Mouse (Mus musculus) CH12.LX (cell line): ENCODE measurements at regions not wholly inside any gene's neighbourhood (a gene's known extent, or its start where the extent isn't known, plus 50 kb on each side); places are given as distances from the start of the nearest gene placed in this dataset.

Experiments
- DNase-seq: peaks from one replicate; pipeline ENCODE4 v3.0.0-alpha.2; 2013; ENCODE audit errors: extremely low read depth
- H3K27ac ChIP-seq: 2 replicates; pipeline ENCODE4 v1.5.1; 2012; ENCODE audit warnings: low read depth, mild to moderate bottlenecking, control low read depth, moderate library complexity; ENCODE audit not compliant: insufficient read depth
- H3K27me3 ChIP-seq: replicated peaks from 2 replicates; pipeline ENCODE3; 2012; ENCODE audit warnings: inconsistent platforms
- H3K36me3 ChIP-seq, 2 experiments: replicated peaks in 1 of 2; 2 replicates each; pipeline versions ENCODE3 to v1.6.1; 2012; ENCODE audit warnings: inconsistent platforms in 1 of 2, low read length in 1 of 2, mild to moderate bottlenecking in 1 of 2, mixed read lengths in 1 of 2, moderate library complexity in 1 of 2; ENCODE audit not compliant: control insufficient read depth in 1 of 2, insufficient read depth in 1 of 2
- H3K4me1 ChIP-seq, 2 experiments: 2 replicates each; pipeline ENCODE4 v1.6.1; 2012; ENCODE audit warnings: inconsistent platforms in 1 of 2, moderate library complexity in 1 of 2; ENCODE audit not compliant: insufficient read depth in 2 of 2, control insufficient read depth in 1 of 2
- H3K4me2 ChIP-seq: 2 replicates; pipeline ENCODE4 v1.6.1; 2012; ENCODE audit warnings: low read depth, mild to moderate bottlenecking, control low read depth; ENCODE audit not compliant: poor library complexity, insufficient read depth, severe bottlenecking
- H3K4me3 ChIP-seq, 3 experiments: fragments of 150-350 bp in 1 of 3; sonication (generic) in 1 of 3; replicated peaks in 1 of 3; 2 replicates each; pipeline versions ENCODE3 to v1.5.1; 2011 to 2012; ENCODE audit warnings: low read depth in 2 of 3, low read length in 2 of 3, mild to moderate bottlenecking in 2 of 3, moderate library complexity in 2 of 3, control low read depth in 1 of 3, improper control_type of control experiment in 1 of 3, inconsistent platforms in 1 of 3, mixed read lengths in 1 of 3; ENCODE audit not compliant: poor library complexity in 1 of 3
- H3K79me2 ChIP-seq: replicated peaks from 2 replicates; pipeline ENCODE4 v1.6.1; 2012; ENCODE audit warnings: mild to moderate bottlenecking, moderate library complexity; ENCODE audit not compliant: control insufficient read depth, poor library complexity, insufficient read depth, severe bottlenecking; ENCODE audit errors: extremely low read depth
- H3K9ac ChIP-seq: 2 replicates; pipeline ENCODE4 v1.6.1; 2012; ENCODE audit warnings: low read depth, mild to moderate bottlenecking, control low read depth, moderate library complexity; ENCODE audit not compliant: insufficient read depth
- H3K9me3 ChIP-seq: replicated peaks from 2 replicates; pipeline ENCODE3; 2012; ENCODE audit warnings: low read length, inconsistent platforms, mixed read lengths
- ETS1 ChIP-seq: conservative IDR thresholded peaks from 2 replicates; pipeline ENCODE4 v1.6.1; 2012; ENCODE audit warnings: low read depth, mild to moderate bottlenecking, inconsistent platforms, low read length, improper control_type of control experiment, moderate library complexity
- GABPA ChIP-seq: IDR thresholded peaks from 2 replicates; pipeline ENCODE4 v1.6.1; 2012; ENCODE audit warnings: low read depth, low read length, improper control_type of control experiment, inconsistent platforms; ENCODE audit not compliant: insufficient replicate concordance
- HCFC1 ChIP-seq: IDR thresholded peaks from 2 replicates; pipeline ENCODE4 v1.6.1; 2012; ENCODE audit warnings: low read depth, mild to moderate bottlenecking, inconsistent platforms, low read length, improper control_type of control experiment
- JUND ChIP-seq: conservative IDR thresholded peaks from 2 replicates; pipeline ENCODE4 v1.6.1; 2011; ENCODE audit warnings: low read depth, low read length, improper control_type of control experiment
- KAT2A ChIP-seq: IDR thresholded peaks from 2 replicates; pipeline ENCODE4 v1.6.1; 2012; ENCODE audit warnings: low read length, improper control_type of control experiment, inconsistent platforms; ENCODE audit not compliant: insufficient replicate concordance
- MAFK ChIP-seq: IDR thresholded peaks from 2 replicates; pipeline ENCODE4 v1.6.1; 2011; ENCODE audit warnings: low read length, improper control_type of control experiment; ENCODE audit not compliant: insufficient replicate concordance
- MXI1 ChIP-seq: IDR thresholded peaks from 2 replicates; pipeline ENCODE4 v1.6.1; 2011; ENCODE audit warnings: mild to moderate bottlenecking, low read depth, low read length, improper control_type of control experiment
- NELFE ChIP-seq: IDR thresholded peaks from 2 replicates; pipeline ENCODE4 v1.6.1; 2011; ENCODE audit warnings: low read depth, low read length, improper control_type of control experiment
- NRF1 ChIP-seq: IDR thresholded peaks from 2 replicates; pipeline ENCODE4 v1.6.1; 2014; ENCODE audit warnings: low read depth, mild to moderate bottlenecking, inconsistent platforms, low read length, improper control_type of control experiment, moderate library complexity
- PAX5 ChIP-seq: IDR thresholded peaks from 2 replicates; pipeline ENCODE4 v1.6.1; 2012; ENCODE audit warnings: low read length, inconsistent platforms, mixed read lengths
- RAD21 ChIP-seq: IDR thresholded peaks from 2 replicates; pipeline ENCODE4 v1.6.1; 2011; ENCODE audit warnings: low read depth, mild to moderate bottlenecking, low read length, improper control_type of control experiment, moderate library complexity
- TCF12 ChIP-seq: IDR thresholded peaks from 2 replicates; pipeline ENCODE4 v1.6.1; 2014; ENCODE audit warnings: low read depth, mild to moderate bottlenecking, inconsistent platforms, low read length, improper control_type of control experiment
- USF2 ChIP-seq: conservative IDR thresholded peaks from 2 replicates; pipeline ENCODE4 v1.6.1; 2011; ENCODE audit warnings: low read depth, low read length, improper control_type of control experiment
- ZC3H11A ChIP-seq: IDR thresholded peaks from 2 replicates; pipeline ENCODE4 v1.6.1; 2012; ENCODE audit warnings: low read depth, mild to moderate bottlenecking, inconsistent platforms, low read length, improper control_type of control experiment
- ZKSCAN1 ChIP-seq: IDR thresholded peaks from 2 replicates; pipeline ENCODE4 v1.6.1; 2012; ENCODE audit warnings: low read depth, inconsistent platforms, low read length, improper control_type of control experiment, borderline replicate concordance
- ZNF384 ChIP-seq: IDR thresholded peaks from 2 replicates; pipeline ENCODE4 v1.6.1; 2012; ENCODE audit warnings: low read depth, low read length, improper control_type of control experiment, inconsistent platforms
- dilution Hi-C: fragments of 300-500 bp; cut with MboI; formaldehyde crosslinking; loops from 2 replicates; pipeline ENCODE4 v1.14.3; 2020; ENCODE audit warnings: low sequenced_read_pairs; ENCODE audit not compliant: extremely low pct_unique_long_range_greater_than_20kb, extremely low pct_ligation_motif_present
- in situ Hi-C: fragments of 300-500 bp; cut with MboI; formaldehyde crosslinking; loops from 3 replicates; pipeline ENCODE4 v1.14.3; 2019; ENCODE audit warnings: low sequenced_read_pairs, low pct_ligation_motif_present, low pct_unique_long_range_greater_than_20kb, mixed read lengths

DNA sequence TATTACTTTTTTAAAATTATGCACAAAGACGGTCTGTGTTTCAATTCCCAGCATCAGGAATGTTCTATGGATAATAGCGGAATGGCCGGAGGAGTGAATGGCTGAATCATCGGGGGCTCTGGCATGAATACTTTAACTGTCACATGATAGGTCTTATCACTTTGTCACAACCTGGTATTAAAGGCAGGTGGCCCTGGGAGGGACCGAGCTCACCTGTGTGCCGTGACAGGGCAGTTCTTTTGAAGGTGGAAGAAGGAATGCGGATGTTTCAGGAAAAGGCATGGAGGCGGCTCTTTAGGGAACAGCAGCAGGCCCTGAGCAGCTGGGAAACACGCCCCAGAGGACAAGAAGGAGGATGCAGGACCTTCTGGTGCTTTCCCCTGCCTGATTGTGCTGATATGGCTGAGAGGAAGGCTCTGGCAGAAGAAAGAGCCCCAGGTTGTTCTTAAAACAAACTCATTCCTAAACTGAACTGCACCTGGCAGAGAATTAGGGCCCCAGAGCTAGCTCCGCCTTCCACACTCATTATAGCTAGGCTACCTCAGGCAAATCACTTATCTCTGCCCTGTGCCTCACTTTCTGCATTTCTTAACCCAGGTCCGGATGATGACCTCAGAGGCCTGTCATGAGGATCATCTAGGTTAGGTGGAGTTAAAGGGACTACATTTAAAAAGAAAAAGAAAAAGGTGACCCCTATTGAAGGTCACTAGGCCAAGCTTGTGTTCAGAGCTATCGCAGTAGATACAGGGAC, 184.8 kb upstream of the Bcor start:
- Histone ChIP-seq H3K4me2 (no peak overlapping the region), H3K4me1 (peaks cover 0 to 10% of the 10 kb centered on the region in 2 experiments; a peak in 2 of 4 replicates), H3K4me3 (no peak overlapping the region), H3K9me3 (no peaks in the 10 kb centered on the region), H3K79me2 (no peaks in the 10 kb centered on the region), H3K36me3 (no peaks in the 10 kb centered on the region), H3K27ac (no peak overlapping the region), H3K9ac (no peak overlapping the region), H3K27me3 (no peaks in the 10 kb centered on the region)
- in situ Hi-C loops, result no loop called here
- TF ChIP-seq JUND, result no peak
- no peak for TF ChIP-seq MAFK
- no peak for TF ChIP-seq ETS1
- no peak for TF ChIP-seq USF2
- peak; percentile 34 for DNase-seq
- dilution Hi-C loops, result no loop called here

DNA sequence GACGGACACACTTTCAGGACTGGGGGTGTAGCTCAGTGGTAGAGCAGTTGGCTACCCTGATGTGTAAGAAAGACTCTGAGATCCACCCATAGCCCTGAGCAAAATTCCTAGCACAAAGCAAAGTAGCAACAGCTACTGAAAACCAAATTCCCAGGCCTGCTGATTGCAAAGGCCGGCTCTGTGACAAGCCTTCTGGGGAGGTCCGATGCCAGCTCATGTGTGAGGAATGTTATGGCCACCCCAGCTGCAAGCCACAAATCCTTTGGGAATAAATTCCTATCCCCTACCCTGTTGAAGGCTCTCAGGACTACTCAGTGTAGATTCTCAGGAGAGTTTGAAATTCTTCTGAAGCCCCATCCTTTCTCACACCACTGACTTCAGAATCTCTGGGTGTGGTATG, 186.7 kb upstream of the Bcor start:
- Histone ChIP-seq H3K4me3 (no peak overlapping the region), H3K9me3 (no peaks in the 10 kb centered on the region), H3K4me2 (no peak overlapping the region), H3K27ac (no peak overlapping the region), H3K36me3 (no peaks in the 10 kb centered on the region), H3K9ac (no peak overlapping the region), H3K4me1 (peaks cover 0 to 10% of the 10 kb centered on the region in 2 experiments; a peak in 2 of 4 replicates)
- DNase-seq, result no peak
- dilution Hi-C loops (no loop called here), in situ Hi-C loops (no loop called here)
- no peak for TF ChIP-seq NELFE
- TF ChIP-seq GABPA, result no peak
- no peak for TF ChIP-seq MXI1
- TF ChIP-seq ZC3H11A, result no peak
- TF ChIP-seq TCF12, result no peak
- TF ChIP-seq PAX5, result no peak
- TF ChIP-seq ZKSCAN1, result no peak
- TF ChIP-seq KAT2A, result no peak
- no peak for TF ChIP-seq ZNF384
- no peak for TF ChIP-seq JUND
- TF ChIP-seq MAFK, result no peak
- TF ChIP-seq HCFC1, result no peak
- no peak for TF ChIP-seq NRF1
- TF ChIP-seq RAD21, result no peak
- TF ChIP-seq, all 38 proteins: peak for 0
- H3K79me2 ChIP-seq, result no peaks in the 10 kb centered on the region
- no peaks in the 10 kb centered on the region for H3K27me3 ChIP-seq
